Mouse (Mus musculus) liver, postnatal 0 days (tissue): Measurements from ENCODE around the gene Golga5.

Source experiments
- CTCF ChIP-seq: sonication (generic); IDR thresholded peaks from 2 replicates; pipeline ENCODE4 v1.5.1; 2016; ENCODE audit warnings: antibody characterized with exemption, low read depth
- EP300 ChIP-seq: IDR thresholded peaks from 2 replicates; pipeline ENCODE4 v1.6.1; 2016; ENCODE audit warnings: antibody characterized with exemption, low read depth, mild to moderate bottlenecking

GRCm38 (mm10) chr12:102419544-102419943 is 49.4 kb upstream of the Golga5 start:
- TF ChIP-seq CTCF (no peak), EP300 (no peak)
